Mouse (Mus musculus) neural tube, embryonic 13.5 days (tissue): ENCODE results near the gene Ncoa5. TPM values are rescaled to one million over a fixed set of nuclear protein-coding genes. Genes with fewer than 3 reads are reported as not detected.

ENCODE experiments used
- ATAC-seq: fragments of 200-750 bp; cut with Nextera tagmentation; 2 replicates; pipeline ENCODE4 v1.8.0; 2017; ENCODE audit warnings: low read depth, mild to moderate bottlenecking, moderate TSS enrichment, moderate library complexity
- H3K27ac ChIP-seq: fragments of 300-500 bp; sonication (generic); replicated peaks from 2 replicates; pipeline ENCODE4 v1.5.1; 2015; ENCODE audit warnings: moderate library complexity, mild to moderate bottlenecking, inconsistent platforms
- H3K27me3 ChIP-seq: fragments of 300-500 bp; sonication (generic); 2 replicates; pipeline ENCODE4 v1.6.1; 2015; ENCODE audit warnings: mild to moderate bottlenecking, inconsistent platforms
- H3K36me3 ChIP-seq: fragments of 300-500 bp; sonication (generic); 2 replicates; pipeline ENCODE4 v1.6.1; 2015; ENCODE audit warnings: mild to moderate bottlenecking, inconsistent platforms
- H3K4me1 ChIP-seq: fragments of 300-500 bp; sonication (generic); replicated peaks from 2 replicates; pipeline ENCODE4 v1.6.1; 2015; ENCODE audit warnings: inconsistent platforms
- H3K4me2 ChIP-seq: fragments of 300-500 bp; sonication (generic); 2 replicates; pipeline ENCODE4 v1.6.1; 2015; ENCODE audit warnings: inconsistent platforms, mild to moderate bottlenecking, moderate library complexity
- H3K4me3 ChIP-seq: fragments of 300-500 bp; sonication (generic); 2 replicates; pipeline ENCODE4 v1.5.1; 2015; ENCODE audit warnings: mild to moderate bottlenecking, inconsistent platforms
- H3K9ac ChIP-seq: fragments of 300-500 bp; sonication (generic); 2 replicates; pipeline ENCODE4 v1.6.1; 2015; ENCODE audit warnings: moderate library complexity, mild to moderate bottlenecking, inconsistent platforms
- H3K9me3 ChIP-seq: fragments of 300-500 bp; sonication (generic); 2 replicates; pipeline ENCODE4 v1.6.1; 2016; ENCODE audit warnings: inconsistent platforms
- WGBS: fragments of 180-500 bp; shearing (Covaris S2); methylation state at CpG from one replicate; pipeline ENCODE4 v1.1.7; 2015; 5-methylcytosine and 5-hydroxymethylcytosine counted together
- polyA plus RNA-seq: library from polyadenylated mRNA; unstranded; fragments of >200 nt; fragmentation: Nextera tagmentation; extraction: Ambion mirVana; gene quantifications from 2 replicates; pipeline ENCODE4 v1.2.1, GENCODE M21; 2015

Ncoa5 gene
- polyA plus RNA-seq, 1 experiment from 2014 or later = 97.3 TPM

DNA sequence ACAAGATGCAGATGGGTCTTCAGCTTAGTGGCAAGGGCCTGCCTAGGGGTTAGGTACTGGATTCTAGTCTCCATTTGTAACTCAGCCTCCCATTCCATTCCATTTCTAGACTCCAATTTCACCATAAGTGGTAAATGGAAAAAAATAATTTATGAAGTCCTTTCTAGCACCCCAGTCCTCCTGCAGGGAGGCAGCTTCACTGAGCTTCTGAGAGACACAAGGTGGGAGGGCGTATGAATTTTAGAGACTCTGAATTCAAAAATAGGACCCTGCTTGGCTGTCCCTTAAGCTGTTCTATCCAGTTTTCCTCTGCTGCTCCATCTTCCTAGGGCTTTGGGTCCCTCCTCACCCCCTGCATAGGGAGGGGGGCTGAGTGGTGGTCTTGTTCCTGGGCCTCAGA, 69.7 kb downstream of the Ncoa5 start:
- Histone ChIP-seq H3K4me2 (peak overlapping the region; percentile 41), H3K4me3 (no peak overlapping the region), H3K27ac (peak overlapping the region; percentile 86), H3K4me1 (peaks cover 74% of the 10 kb centered on the region), H3K36me3 (no peaks in the 10 kb centered on the region), H3K27me3 (peaks cover 45% of the 10 kb centered on the region), H3K9me3 (no peaks in the 10 kb centered on the region), H3K9ac (0 out of 2 replicates have a peak overlapping the region, but pooled peaks have one; percentile 31)
- WGBS = 88% methylated on average over 1 of the region's 1 CpGs
- ATAC-seq = no peak

DNA sequence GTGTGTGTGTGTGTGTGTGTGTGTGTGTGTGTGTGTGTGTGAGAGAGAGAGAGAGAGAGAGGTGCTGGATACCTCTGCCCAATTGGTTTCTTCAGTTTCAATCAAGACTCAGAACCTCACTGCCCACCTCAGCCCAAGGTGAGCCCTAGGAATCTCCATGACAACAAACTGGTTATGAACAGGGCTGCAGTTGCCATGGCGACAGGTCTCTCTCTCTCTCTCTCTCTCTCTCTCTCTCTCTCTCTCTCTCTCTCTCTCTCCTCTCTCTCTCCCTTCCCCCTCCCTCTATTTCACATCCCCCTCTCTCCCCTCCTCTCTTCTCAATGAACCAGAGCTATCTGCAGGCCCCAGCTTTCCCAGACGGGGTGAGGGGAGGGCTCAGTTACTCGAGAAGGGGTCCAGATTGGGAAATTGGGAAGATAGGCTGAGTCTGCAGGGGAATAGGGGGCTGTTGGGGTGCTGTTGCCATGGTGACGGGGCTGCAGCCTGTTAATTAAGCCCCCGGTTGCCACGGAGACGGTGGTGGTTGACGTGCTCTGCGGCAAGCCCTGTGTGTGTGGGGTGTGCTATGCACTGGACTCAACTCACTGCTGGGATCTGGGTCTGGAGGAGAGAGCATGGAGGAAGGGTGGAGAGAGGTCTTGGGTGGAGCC, 70.3 kb downstream of the Ncoa5 start:
- WGBS = 11% methylated on average over 8 of the region's 9 CpGs
- Histone ChIP-seq H3K4me3 (0 out of 2 replicates have a peak overlapping the region, but pooled peaks have one; percentile 5), H3K27me3 (peaks cover 39% of the 10 kb centered on the region), H3K4me2 (peak overlapping the region; percentile 41), H3K9ac (peak overlapping the region; percentile 31; the same call in 1 of the 2 replicates), H3K9me3 (no peaks in the 10 kb centered on the region), H3K27ac (peak overlapping the region; percentile 86), H3K4me1 (peaks cover 69% of the 10 kb centered on the region), H3K36me3 (no peaks in the 10 kb centered on the region)
- ATAC-seq = peak; percentile 69

DNA sequence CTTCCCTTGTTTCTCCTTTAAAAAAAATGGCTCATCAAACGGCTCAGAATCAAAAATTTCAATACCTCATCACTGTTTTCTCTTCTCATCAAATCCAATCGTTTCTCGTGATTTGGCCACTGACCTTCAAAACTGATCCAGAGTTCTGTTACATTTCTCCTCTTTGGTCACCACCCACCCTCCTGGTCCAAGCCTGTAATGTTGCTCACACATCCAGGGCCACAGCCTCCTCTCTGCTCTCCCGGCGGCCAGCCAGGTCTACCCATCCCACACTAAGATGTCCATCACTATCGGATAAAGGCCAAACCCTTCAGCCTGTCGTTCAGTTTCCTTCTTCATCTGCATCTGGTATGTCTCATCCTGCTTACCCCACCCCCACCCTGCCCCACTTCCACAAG, 72.5 kb downstream of the Ncoa5 start:
- Histone ChIP-seq H3K27ac (no peak overlapping the region), H3K4me2 (no peak overlapping the region), H3K36me3 (no peaks in the 10 kb centered on the region), H3K4me1 (peaks cover 47% of the 10 kb centered on the region), H3K9me3 (no peaks in the 10 kb centered on the region), H3K27me3 (peaks cover 17% of the 10 kb centered on the region), H3K9ac (no peak overlapping the region), H3K4me3 (no peak overlapping the region)
- ATAC-seq = no peak
- 54% methylated on average over 7 of the region's 7 CpGs for WGBS

DNA sequence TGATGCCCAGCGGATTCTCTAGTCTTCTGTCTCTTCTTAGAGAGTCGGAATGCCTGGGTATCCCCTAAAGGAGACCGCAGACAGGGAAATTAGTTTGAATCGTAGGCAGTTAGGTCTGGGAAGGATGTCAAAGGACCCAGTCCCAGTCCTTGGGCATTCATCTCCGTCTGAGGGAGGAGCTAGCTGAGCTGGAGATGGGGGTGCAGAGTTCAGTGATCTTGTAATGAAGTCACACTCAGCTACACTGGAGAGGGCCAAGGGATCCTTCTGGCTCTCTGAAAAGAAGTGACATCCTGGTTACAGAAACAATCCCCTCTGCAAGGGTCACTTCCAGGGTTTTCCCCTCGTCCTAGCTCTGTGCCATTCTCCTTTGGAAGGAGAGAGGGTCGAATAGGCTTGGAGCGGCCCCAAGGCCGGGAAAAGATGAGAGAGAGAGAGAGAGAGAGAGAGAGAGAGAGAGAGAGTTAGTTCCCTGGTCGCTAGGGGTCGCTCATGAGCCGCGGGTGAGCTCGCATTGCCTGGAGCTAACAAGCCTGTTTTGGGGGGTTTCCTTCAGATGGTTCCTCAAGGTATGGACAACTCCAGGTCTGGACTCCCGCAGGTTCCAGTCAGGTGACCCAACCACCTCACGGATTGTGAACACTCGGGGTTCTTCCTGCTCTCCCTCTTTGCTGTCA, 73.0 kb downstream of the Ncoa5 start:
- peaks cover 12% of the 10 kb centered on the region for H3K27me3 ChIP-seq
- peaks cover 44% of the 10 kb centered on the region for H3K4me1 ChIP-seq
- H3K36me3 ChIP-seq = no peaks in the 10 kb centered on the region
- 0 out of 2 replicates have a peak, but pooled peaks have one; percentile 2 for ATAC-seq
- peak overlapping the region; percentile 29; the same call in 1 of the 2 replicates for H3K27ac ChIP-seq
- 7% methylated on average over 17 of the region's 17 CpGs for WGBS
- no peaks in the 10 kb centered on the region for H3K9me3 ChIP-seq
- peak overlapping the region; percentile 71 for H3K9ac ChIP-seq
- peak overlapping the region; percentile 60 for H3K4me2 ChIP-seq
- H3K4me3 ChIP-seq = peak overlapping the region; percentile 52

DNA sequence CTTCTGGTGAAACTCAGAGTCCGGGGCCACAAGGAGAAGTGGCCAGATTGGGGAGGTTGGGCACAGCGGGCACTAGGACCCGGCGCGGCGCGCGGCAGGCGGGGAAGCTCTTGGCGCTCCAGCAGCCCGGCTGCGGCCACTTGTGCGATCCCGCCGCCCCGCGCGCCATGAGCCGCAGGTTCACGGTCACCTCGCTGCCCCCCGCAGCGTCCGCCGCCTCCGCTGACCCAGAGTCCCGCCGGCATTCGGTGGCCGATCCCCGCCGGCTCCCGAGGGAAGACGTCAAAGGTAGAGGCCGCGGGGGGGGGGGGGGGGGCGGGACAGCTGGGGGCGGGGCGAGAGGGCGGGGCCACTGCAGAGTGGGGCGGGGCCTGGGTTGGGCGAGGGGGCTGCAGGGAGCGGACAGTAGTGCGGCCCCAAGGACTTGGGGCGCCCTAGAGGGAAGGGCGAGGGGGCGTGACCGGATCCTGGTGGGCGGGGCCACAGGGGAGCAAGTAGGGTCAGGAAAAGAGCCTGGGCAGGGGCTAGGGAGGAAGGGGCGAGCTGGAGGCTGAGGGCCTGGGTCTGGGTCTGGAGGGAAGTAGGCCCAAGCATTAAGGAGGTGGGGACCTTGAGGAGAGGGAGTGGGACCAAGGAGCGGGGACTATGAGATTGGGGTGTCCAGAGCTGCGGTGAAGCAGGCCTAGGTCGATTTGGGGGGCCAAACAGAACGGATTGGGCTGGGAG, 73.8 kb downstream of the Ncoa5 start, which contains the start of gene Slc12a5:
Slc12a5 (plus strand) TSS at position 87 of the 726 bp plus-strand sequence.
- H3K4me3 ChIP-seq = peak within 1 kb of the TSS; percentile 52
- peak within 1 kb of the TSS; percentile 29; the same call in 1 of the 2 replicates for H3K27ac ChIP-seq
- WGBS = under 1% methylated on average over 33 of the region's 54 CpGs
- H3K9ac ChIP-seq = peak within 1 kb of the TSS; percentile 71
- H3K36me3 ChIP-seq = no peaks in the 10 kb centered on the region
- peak within 1 kb of the TSS; percentile 60 for H3K4me2 ChIP-seq
- H3K9me3 ChIP-seq = no peaks in the 10 kb centered on the region
- peaks cover 42% of the 10 kb centered on the region for H3K4me1 ChIP-seq
- ATAC-seq = peak; percentile 40; the same call in 1 of the 2 replicates
- H3K27me3 ChIP-seq = peaks cover 11% of the 10 kb centered on the region

DNA sequence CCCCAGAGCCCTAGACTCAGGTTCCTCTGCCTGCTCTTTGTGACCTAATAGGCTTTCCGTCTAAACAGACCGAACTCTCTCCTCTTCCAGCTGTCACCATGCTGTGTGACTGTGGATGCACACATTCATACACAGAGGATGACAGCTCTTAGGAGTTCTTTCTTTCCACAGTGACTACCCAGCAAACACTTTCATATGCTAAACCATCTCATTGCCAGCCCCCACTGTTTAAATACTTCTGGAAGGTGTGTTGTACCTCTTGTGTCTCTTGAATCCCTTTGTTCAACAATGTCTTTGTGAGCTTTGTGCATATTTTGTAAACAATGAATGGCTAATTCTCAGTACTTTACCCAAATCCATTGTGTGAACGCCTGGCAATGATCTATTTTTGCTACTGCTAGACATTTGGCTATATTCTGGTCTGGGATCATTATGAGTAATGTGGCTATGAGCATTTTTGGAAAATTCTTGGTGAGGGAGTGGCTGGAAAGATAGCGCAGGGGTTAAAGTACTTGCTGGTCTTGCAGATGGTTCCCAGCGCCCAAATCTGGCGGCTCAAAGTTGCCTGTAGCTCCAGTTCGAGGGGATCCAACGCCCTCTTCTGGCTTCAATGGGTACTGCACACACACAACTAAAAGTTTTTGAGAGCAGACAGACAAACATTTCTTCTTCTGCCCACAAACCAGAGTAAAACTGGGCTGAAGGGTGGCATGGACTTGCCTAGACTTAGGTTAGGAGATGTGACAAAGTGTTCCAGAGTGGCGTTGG, 76.9 kb downstream of the Ncoa5 start:
- no peak for ATAC-seq
- WGBS = 65% methylated on average over 9 of the region's 9 CpGs

DNA sequence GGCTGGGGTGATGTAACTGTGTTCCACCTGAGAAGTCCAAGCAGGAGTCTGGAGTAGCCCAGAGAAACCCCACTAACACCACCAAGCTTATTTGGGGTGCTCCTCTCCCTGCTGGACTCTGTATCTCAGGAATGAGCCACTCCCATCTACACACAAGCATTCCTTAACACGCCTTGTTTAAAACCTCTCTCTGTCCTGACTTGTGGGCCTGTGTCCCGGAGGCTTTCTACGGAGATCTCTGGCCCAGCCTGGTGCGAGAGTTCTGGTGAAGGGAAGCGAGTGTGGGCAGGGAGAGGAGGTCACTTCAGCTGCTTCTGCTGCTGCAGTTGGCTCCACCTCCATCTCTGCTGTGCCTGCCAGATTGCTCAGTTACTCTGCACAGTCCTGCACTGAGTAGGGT, 78.5 kb downstream of the Ncoa5 start:
- H3K27ac ChIP-seq = no peak overlapping the region
- H3K36me3 ChIP-seq = no peaks in the 10 kb centered on the region
- peaks cover 47% of the 10 kb centered on the region for H3K27me3 ChIP-seq
- no peak overlapping the region for H3K4me3 ChIP-seq
- H3K4me2 ChIP-seq = no peak overlapping the region
- no peak for ATAC-seq
- H3K4me1 ChIP-seq = peaks cover 15% of the 10 kb centered on the region
- no peak overlapping the region for H3K9ac ChIP-seq
- WGBS = 71% methylated on average over 5 of the region's 5 CpGs
- H3K9me3 ChIP-seq = no peaks in the 10 kb centered on the region

More for the DNA sequence above, 76.9 kb downstream of the Ncoa5 start:
- no peak overlapping the region for H3K27ac ChIP-seq
- no peak overlapping the region for H3K9ac ChIP-seq
- no peaks in the 10 kb centered on the region for H3K9me3 ChIP-seq
- no peaks in the 10 kb centered on the region for H3K36me3 ChIP-seq
- H3K4me1 ChIP-seq = peaks cover 21% of the 10 kb centered on the region
- H3K27me3 ChIP-seq = peaks cover 31% of the 10 kb centered on the region
- H3K4me2 ChIP-seq = no peak overlapping the region
- no peak overlapping the region for H3K4me3 ChIP-seq

DNA sequence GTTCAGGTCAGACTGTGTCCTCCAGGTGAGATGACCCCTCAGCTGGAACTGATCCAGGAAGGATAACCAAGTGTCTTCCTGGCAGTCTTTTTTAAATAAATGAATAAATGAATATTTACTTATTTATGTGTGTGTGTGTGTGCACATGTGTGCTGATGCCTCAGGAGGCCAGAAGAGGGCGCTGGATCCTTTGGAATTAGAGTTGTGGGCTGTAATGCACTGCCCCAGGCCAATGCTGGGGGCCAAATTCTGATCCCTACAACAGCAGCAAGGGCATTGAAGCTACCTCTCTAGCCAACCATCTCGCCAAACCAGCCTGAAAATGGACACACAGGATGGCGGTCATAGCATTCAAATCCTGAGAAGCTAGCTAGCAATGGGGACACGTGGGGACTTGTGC, 78.9 kb downstream of the Ncoa5 start:
- 72% methylated on average over 4 of the region's 4 CpGs for WGBS
- no peak for ATAC-seq
- H3K4me3 ChIP-seq = no peak overlapping the region

DNA sequence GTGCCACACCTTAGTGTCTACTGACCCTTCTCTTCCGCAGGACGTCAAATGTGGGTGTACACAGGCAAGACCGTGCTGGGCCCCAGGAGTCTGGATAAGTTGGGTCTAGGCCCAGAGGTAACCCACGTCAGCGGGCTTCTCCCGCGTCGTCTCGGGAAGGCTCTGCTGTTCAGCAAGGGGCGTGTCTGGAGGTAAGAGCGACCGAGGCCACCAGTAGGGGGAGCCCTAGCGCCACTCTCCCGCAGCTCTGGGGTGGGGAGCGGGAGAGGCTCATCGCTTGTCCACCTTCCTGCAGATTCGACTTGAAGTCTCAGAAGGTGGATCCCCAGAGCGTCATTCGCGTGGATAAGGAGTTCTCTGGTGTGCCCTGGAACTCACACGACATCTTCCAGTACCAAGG, 81.4 kb downstream of the Ncoa5 start:
- Histone ChIP-seq H3K9me3 (no peaks in the 10 kb centered on the region), H3K4me1 (peaks cover 15% of the 10 kb centered on the region), H3K27me3 (peaks cover 77% of the 10 kb centered on the region), H3K36me3 (no peaks in the 10 kb centered on the region), H3K4me2 (peak overlapping the region; percentile 15), H3K4me3 (no peak overlapping the region), H3K9ac (no peak overlapping the region), H3K27ac (no peak overlapping the region)
- WGBS = under 1% methylated on average over 21 of the region's 21 CpGs
- peak; percentile 82 for ATAC-seq

More for the DNA sequence above, 78.9 kb downstream of the Ncoa5 start:
- H3K27ac ChIP-seq = no peak overlapping the region
- H3K9me3 ChIP-seq = no peaks in the 10 kb centered on the region
- no peaks in the 10 kb centered on the region for H3K36me3 ChIP-seq
- H3K9ac ChIP-seq = no peak overlapping the region
- H3K4me1 ChIP-seq = peaks cover 11% of the 10 kb centered on the region
- peaks cover 52% of the 10 kb centered on the region for H3K27me3 ChIP-seq
- H3K4me2 ChIP-seq = no peak overlapping the region

DNA sequence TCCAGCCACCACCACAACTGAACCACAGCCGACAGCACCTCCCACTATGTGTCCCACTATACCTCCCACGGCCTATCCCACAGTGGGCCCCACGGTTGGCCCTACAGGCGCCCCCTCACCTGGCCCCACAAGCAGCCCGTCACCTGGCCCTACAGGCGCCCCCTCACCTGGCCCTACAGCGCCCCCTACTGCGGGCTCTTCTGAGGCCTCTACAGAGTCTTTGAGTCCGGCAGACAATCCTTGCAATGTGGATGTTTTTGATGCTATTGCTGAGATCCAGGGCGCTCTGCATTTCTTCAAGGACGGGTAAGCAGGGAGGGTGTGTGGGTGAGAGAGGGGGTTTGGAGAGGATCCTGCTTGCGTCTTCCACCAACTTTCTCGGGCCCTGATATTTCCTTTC, 82.2 kb downstream of the Ncoa5 start:
- ATAC-seq = no peak
- Histone ChIP-seq H3K36me3 (no peaks in the 10 kb centered on the region), H3K4me3 (no peak overlapping the region), H3K4me2 (no peak overlapping the region), H3K9me3 (no peaks in the 10 kb centered on the region), H3K9ac (no peak overlapping the region), H3K4me1 (peaks cover 23% of the 10 kb centered on the region), H3K27me3 (peaks cover 84% of the 10 kb centered on the region), H3K27ac (no peak overlapping the region)
- 42% methylated on average over 13 of the region's 13 CpGs for whole genome bisulfite sequencing

DNA sequence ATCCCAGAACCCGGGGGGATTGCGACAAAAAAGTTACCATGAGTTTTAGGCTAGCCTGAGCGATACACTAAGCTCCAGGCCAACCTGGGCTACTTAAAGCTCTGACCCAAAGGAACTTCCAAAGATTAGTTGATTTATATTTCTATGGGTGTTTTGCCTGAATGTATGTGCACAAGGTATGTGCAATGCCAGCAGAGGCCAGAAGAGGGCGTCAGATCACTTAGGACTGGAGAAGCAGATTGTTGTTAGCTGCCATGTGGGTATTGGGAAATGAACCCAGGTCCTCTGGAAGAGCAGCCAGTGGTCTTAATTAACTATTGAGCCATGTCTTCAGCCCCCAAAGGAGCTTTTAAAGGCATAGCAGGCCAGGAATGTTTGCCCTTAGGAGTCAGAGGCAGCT, 82.9 kb downstream of the Ncoa5 start:
- H3K4me1 ChIP-seq = peaks cover 23% of the 10 kb centered on the region
- H3K9ac ChIP-seq = no peak overlapping the region
- WGBS = 82% methylated on average over 4 of the region's 4 CpGs
- H3K36me3 ChIP-seq = no peaks in the 10 kb centered on the region
- H3K9me3 ChIP-seq = no peaks in the 10 kb centered on the region
- no peak overlapping the region for H3K27ac ChIP-seq
- H3K27me3 ChIP-seq = peaks cover 91% of the 10 kb centered on the region
- no peak overlapping the region for H3K4me2 ChIP-seq
- no peak for ATAC-seq
- no peak overlapping the region for H3K4me3 ChIP-seq
